Mouse (Mus musculus) A20 (cell line): ENCODE data around the gene Gm21103.
"Not testable (repeated sequence)": the region's sequence is repeated elsewhere in the genome, so short reads cannot be mapped to it uniquely, and the experiment has no call there.

Experiments used
- DNase-seq: peaks from one replicate; pipeline ENCODE4 v3.0.0-alpha.2; 2011; ENCODE audit warnings: low read depth, low spot score

Gm21103 gene

GRCm38 (mm10) chr14:6304743-6305142 lies at the start of gene Gm21103:
Gm21103 (minus strand) TSS chr14:6304843.
- not testable (repeated sequence) for DNase-seq

DNA sequence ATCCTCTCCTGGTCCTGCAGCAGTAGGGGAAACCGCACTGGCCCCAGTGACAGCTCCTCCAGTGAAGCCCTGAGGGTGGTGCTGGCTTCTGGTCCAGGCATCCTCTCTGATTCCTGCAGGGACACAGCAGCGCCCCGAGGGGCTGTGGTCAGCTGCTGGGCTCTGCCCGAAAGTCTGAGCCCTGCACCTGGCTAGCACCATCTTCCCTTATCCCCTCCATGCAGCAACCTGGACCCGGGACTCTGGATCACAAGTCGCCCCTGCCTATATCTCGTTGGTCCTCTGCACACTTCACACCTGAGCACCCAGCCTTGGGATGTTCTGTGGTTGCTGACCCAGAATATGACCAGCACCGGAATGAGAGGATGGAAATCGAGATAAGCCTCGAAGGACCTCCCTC lies 38.9 kb upstream of the Gm21103 start, which contains the start of gene Gm3618:
TSS of gene Gm3618 (minus strand) at position 101 of the 400 bp plus-strand sequence.
- not testable (repeated sequence) for DNase-seq

DNA sequence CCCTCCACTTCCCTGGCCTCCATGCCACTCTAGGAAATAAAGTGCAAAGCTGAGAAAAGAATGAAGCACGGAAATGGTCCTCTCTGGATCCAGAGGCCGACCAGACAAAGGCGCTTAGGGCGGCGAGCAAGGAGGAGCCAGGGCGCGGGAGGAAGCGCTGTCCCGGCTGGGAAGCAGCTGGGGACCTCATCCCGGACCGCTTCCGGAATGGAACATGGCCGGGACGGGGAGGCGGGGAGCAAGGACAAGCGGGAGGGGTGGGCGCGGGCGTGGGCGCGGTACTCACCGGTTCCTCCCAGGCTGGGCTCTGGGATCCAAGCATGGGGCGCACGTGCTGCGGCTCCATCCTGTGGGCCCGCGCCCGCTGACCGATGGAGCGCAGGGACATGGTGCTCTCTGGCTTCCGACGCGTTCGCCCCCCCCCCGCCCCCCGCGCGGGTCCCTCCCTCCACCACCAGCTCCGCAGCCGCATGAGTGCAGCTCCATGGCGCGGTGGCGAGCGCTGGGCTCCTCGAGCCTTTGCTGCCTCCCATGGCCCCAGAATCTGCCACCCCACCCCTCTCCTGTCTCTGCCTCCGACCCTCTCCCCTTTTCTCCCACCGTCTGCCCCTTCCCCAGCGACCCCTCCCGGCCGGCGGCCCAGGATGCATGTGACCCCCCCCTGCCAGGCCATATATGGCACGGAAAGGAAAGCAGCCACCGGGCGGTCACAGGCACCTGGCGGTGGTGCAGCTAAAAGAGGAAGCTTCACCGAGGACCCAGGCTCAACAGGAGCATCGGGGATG lies 17.5 kb downstream of the Gm21103 start, which contains the start of gene Gm3411:
TSS of gene Gm3411 (minus strand) at position 320 of the 785 bp plus-strand sequence.
- DNase-seq: not testable (repeated sequence)
